Mouse (Mus musculus) myocyte (in vitro differentiated cells): Measurements from ENCODE around the gene Rin1.

Source experiments
- CEBPB ChIP-seq: IDR thresholded peaks from 2 replicates; pipeline ENCODE4 v1.6.1; 2011; ENCODE audit warnings: mild to moderate bottlenecking, moderate library complexity; ENCODE audit not compliant: poor library complexity, insufficient read depth, severe bottlenecking
- E2F4 ChIP-seq: IDR thresholded peaks from one replicate; pipeline ENCODE4 v1.6.1; 2011; ENCODE audit warnings: mild to moderate bottlenecking, control low read depth, moderate library complexity; ENCODE audit not compliant: insufficient read depth
- MYOD1 ChIP-seq, 3 experiments: IDR thresholded peaks; one replicate each; pipeline ENCODE4 v1.6.1; 2011; ENCODE audit warnings: control low read depth in 2 of 3, low read depth in 2 of 3, mild to moderate bottlenecking in 2 of 3, moderate library complexity in 1 of 3; ENCODE audit not compliant: insufficient read length in 2 of 3, control insufficient read depth in 1 of 3
- POLR2A ChIP-seq: IDR thresholded peaks from one replicate; pipeline ENCODE4 v1.6.1; 2011; ENCODE audit warnings: low read depth, mild to moderate bottlenecking, control low read depth, moderate library complexity; ENCODE audit not compliant: insufficient read length
- USF1 ChIP-seq: IDR thresholded peaks from one replicate; pipeline ENCODE4 v1.6.1; 2011; ENCODE audit warnings: low read depth, mild to moderate bottlenecking, control low read depth, moderate library complexity

DNA sequence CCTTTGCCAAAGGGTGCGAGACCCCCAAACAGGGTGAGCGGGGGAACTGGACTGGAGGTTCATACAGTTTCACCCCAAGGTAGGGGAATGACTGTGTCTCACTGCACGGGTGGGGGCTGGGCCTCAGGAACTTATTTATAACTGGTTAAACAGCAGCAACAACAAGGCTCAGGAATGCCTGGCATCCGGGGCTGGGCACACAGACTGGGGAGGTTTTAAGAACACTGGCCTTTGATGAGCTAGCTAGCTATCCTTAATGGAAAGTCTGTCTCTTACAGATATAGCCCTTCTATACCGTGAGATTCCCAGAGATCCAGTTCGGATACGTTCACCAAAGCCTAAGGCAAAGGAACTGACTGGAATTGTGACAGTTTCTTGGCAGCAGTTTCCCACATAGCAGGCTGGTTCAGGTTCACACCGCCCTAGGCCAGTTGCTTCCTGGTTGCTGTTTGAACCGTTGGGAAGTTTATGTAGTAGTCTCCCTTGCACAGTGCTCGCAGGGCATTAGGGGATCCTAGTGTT, 34.0 kb upstream of the Rin1 start:
- TF ChIP-seq POLR2A, result no peak
- peak in 1 of 3 experiments; percentile 15 for TF ChIP-seq MYOD1 (IDR thresholded peaks at IDR 0.05; ENCODE audit: control insufficient read depth in 1 of 3, insufficient read length in 2 of 3, low read depth in 2 of 3)
- TF ChIP-seq E2F4, result no peak
- no peak for TF ChIP-seq CEBPB
- no peak for TF ChIP-seq USF1
